Mouse (Mus musculus): ENCODE data around the gene Tep1. TPM values are rescaled to one million over a fixed set of nuclear protein-coding genes. Genes with fewer than 3 reads are reported as not detected.
A peak's percentile ranks its signal among the peaks of the same experiment; 100 is the strongest.
"Not testable (repeated sequence)": the region's sequence is repeated elsewhere in the genome, so short reads cannot be mapped to it uniquely, and the experiment has no call there.

Tep1 gene
- 10 to 100 TPM in 2 of 4 experiments, 1 to 10 TPM in 2; 8.0 to 12.1 (median 10.0) TPM for total RNA-seq (2022)

DNA sequence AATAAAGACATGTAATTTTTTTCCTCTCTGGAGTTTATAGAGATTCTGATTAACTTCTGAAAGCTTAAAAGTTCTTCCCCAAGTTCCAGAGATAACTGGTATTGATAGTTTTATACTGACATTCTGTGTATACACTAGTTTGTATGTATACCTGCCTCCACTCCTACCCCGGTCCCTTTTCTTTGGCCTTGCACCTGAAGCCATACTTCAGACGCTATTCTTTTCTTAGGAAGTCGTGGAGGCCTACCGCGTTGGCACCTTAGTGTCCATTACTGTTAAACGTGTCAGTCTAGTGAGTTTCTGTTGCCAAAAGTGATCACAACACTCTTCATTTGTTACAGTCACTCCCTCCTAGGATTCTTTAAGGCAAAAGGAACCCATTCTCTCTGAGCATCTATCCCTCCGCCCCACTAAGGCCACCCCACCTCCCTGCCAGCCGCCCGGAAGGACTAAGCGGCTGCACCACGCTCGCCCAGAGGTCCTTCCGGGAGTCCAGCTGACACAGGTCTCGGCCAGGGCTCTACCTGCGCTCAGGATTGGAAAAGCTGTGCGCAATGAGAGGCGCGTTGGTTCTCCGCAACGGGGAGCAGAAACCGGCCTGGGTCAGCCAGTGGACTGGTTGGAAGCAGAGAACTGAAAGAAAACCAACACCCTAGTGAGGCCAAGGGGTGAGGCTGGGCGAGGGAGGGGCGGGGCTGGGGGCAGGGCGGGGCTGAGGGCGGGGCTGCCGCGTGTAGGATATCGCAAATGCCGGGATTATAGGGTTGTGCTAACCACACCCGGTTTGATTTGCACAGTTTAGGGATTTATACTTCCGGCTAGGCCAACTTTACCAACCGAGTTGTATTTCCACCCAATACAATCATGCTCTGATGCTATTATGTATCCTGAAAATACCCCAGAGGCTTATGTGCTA is at the start of gene Tep1:
Gene Tep1, minus strand, starts transcription at position 672 of the 916 bp plus-strand sequence.
- DNase-seq (ENCODE audit: low spot score), result peak; percentile 74

DNA sequence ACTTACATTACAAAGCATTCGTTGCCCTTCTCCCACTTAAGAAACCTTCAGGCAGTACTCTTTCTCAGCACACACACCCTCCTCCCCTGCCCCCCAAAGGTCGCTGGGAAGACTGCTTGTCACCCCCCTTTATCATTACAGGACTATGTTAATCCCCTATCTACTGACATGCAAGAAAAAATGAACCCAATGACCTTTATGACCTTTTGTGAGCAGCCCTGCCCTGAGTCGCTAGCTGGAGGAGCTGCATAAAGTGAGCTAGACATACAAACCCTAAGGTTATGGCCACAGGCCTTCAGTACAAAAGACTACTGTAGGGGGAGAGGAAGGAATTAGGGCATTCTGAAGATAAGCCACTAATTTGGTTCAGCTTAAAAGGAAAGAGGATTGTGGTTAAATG is 41.0 kb upstream of the Tep1 start:
- no peak for DNase-seq (ENCODE audit: low spot score)

DNA sequence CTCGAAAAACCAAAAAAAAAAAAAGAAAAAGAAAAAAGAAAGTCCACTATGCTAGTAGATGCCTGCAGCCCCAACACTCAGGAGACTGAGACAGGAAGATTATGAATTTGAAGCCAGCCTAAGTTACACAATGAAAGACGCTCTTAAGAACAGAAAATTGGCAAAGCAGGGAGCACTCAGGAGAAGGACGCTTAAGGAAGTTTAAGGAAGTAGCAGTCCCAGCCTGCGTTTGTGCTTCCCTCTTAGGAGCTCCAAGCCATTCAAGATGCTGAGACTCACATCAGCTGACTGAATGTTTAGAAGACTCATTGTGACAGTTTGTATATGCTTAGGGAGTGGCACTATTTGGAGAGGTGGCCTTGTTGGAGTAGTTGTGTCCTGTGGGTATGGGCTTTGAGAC is 37.8 kb upstream of the Tep1 start:
- DNase-seq (ENCODE audit: low spot score), result no peak

DNA sequence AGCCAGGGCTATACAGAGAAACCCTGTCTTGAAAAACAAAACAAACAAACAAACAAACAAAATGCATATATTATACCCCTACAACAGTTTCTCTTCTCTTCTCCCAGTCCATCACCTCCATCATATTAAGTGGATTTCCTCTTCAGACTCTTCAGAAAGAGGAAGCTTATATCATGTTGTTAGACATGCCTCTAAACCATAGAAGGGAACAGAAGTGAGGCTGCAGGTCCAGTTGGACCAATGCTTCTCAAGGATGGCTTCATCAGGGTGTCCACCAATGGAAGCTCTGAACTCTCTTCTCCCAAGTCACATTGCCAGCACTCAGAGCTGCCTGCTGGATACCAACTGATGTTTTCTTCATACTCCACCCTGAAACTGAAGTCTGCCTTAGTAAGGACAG is 35.0 kb upstream of the Tep1 start:
- DNase-seq (ENCODE audit: low spot score), result not testable (repeated sequence)

DNA sequence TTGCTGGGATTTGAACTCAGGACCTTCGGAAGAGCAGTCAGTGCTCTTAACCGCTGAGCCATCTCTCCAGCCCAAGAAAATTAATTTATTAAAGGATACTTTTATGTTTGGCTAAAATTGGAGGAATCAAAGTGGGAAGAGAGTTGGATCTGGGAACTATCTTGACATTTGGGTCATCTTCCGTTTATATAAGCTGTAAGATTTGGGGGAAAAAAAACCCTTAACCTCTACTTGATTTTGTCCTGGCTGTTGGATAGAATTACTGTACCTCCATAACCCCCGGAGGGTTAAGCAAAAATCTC is 34.4 kb upstream of the Tep1 start:
- DNase-seq (ENCODE audit: low spot score), result no peak

DNA sequence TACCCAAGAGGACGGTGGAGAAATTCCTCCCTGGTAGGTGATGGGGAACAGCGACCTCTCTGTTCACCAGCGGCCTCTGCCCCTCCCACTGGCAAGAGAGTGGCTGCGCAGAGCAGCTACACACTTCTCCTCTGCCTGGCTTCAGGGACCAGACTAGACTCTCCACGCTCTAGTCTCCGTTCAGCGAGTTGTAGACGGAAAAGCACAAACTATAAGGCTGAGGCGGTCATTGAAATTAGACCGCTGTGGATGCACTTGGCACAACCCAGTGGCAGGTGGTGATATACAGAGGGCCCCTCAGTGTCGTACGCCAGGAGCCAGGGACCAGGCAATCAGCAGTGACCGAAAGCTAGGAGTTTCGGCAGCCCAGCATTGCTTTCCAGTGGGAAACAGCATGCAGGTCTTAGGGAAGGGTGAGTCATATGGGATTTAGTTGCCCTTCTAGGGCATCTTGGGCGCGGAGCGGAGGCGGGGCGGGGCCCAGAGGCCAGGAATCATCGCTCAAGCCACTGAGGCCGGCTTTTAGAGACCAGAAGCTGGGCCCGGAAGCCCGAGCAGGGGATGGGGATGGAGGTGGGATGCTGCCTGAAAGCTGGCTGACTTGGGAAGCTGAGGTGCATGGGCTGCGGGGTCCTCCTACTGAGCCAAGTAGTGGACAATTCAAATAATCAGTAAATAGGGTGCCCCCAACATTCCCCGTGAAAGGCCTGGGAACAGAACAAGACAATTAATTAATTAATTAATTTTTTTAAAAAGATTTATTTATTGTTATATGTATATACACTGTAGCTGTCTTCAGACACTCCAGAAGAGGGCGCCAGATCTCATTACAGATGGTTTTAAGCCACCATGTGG is 33.8 kb upstream of the Tep1 start:
- no peak for DNase-seq (ENCODE audit: low spot score)

DNA sequence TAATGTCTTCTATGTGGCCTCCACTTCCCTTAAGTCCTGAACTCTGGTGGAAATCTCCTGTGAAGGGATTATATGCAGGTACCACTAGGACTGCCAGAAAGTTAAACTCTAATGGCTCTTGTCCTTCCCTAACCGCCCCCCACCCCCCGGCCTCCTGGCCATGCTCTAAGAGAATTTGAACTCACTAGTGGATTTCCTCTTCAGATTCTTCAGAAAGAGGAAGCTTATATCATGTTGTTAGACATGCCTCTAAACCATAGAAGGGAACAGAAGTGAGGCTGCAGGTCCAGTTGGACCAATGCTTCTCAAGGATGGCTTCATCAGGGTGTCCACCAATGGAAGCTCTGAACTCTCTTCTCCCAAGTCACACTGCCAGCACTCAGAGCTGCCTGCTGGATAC is 27.6 kb upstream of the Tep1 start:
- not testable (repeated sequence) for DNase-seq (ENCODE audit: low spot score)

DNA sequence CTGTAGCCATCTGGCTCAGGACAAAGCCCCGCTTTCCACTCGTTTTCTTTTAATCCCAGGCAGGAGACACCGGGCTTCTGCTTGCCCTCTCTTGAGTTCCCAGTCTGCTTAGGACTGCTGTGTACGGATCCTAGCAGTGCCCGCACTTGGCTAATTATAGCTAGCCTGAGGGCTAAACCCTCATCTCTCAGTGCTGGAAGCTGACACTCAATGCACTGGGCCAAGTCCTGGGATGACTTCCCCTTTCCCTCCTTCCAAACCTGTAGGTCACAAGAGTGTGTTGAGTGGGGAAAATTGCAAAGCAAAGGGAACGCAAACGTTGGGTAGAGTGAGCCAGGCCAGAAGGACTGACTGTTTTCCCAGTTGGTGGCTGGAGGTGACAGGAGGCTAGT is 27.0 kb upstream of the Tep1 start, which contains the start of gene Klhl33:
Gene Klhl33, minus strand, starts transcription at position 134 of the 392 bp plus-strand sequence.
- DNase-seq (ENCODE audit: low spot score), result peak; percentile 35

DNA sequence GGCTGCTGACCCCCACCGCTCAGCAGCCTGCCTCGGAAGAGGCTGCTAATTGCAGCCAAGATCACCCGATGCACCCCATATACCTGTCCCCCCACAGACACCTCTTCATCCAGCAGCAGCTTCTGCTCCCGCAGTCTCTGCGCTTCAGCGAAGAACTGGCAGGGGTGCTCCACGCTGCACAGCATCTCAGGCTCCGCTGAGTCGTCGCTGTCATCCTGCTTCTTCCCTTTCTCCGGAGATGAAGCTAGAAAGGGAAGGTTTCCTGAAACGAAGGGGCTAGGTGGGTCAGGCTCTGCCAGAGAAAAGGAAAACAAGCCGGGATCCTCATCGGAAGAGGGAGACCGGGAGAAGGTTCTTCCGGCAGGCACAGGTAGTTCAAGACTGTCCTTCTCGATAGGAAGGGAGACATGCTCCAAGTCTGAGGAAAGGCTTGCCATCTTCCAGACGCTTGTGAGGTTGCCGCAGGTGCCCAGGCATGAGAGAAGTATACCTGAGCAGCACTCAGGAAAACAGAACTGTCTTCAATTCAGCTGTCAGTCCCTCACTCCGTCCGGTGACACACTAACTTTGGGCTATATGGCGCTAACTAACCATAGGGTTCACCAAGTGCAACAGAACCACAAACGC is 26.5 kb upstream of the Tep1 start:
- peak; percentile 11 for DNase-seq (ENCODE audit: low spot score)

DNA sequence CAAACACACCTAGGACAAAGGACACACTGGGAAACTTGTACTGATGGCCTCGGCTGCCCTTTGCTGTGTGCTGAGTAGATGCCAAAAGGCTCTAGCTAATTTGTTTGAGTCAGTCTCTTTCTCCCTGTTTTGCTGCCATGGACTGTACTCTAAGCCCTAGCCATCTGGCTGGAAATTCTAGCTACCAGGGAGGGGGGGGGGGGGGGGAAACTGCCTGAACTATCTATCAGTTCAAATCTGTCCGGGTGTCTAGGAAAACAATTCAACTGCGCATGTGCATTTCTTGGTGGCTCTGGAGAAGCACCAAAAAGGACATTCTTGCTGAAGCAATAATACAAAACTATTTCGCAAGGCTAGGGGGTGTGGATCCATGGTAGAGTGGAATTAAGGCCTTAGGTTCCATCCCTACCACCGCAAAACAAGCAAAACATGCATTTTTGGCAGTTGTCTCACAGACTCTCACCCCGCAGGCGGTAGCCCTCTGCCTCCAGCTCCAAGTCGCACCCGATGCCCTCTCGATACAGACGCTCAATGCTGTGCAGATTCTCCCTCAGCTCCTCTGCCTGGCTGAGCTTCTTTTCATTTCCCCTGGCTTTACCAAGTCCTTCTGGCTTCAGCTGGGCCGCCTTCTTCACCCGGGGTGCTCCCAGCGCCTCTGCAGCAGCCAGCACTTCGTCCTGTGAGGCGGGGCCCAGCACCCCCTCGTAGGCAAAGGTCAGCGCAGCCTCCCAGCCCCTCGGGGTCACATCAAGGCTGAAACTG is 25.8 kb upstream of the Tep1 start:
- DNase-seq (ENCODE audit: low spot score), result peak; percentile 86

DNA sequence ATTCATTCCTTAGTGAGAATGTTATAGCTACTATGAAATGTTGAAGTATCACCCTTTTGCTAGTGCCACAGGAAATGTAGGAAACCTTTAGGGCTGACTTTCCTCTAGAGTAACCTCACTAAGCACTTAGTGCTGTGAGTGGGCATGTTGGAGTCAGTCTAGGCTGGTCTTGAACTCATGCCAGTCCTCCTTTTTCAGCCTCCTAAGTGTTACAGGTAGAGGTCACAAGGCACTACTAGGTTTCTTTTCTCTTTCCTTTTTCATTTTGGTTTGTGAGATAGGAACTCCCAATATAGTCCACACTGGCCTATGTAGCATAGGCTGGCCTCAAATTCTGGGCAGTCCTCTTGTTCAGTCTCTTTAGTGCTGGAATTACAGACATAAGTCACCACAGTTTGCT is 25.0 kb upstream of the Tep1 start:
- DNase-seq (ENCODE audit: low spot score), result no peak

DNA sequence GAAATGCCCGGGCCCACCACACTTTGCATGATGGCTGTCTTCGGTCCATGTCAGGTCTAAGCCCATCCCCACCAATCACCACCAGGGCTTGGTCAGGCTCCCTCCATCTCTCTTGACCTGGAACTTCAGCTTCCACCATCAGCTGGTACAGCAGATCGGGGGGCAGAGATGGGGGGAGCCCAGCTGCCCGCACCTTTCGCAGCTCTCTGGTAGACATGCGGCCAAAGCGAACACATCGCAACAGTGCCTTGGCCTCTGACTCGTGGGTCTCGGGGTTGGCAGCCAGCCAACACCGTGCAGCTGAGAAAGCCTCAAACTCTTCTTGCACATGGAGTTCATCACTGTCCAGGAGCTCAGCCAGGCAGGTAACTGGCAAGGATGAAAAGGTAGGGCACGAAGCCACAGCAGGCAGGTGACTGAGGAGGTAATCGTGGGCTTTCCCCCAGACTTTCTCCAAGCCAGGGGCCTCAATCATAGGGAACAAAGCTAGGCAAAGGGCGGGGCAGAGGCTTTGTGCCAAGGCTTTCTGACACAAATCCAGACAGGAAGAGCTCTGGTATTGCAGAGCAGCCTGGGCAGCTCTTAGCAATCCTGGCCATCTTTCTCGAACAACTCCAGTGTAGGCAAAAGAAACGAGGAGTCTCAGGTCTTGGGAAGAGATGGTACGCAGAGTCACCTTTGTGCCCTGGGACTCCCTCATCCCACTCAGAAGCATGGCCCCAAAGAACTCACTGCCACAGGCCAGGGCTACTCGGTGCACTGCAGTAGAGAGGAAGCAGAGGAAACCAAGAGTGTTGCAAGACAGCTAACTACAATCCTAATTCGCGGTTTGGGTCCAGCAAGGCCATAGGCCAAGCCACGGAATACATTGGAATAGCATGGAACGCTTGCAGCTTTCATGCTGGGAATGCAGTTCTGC is 22.4 kb upstream of the Tep1 start:
- peak; percentile 29 for DNase-seq (ENCODE audit: low spot score)

DNA sequence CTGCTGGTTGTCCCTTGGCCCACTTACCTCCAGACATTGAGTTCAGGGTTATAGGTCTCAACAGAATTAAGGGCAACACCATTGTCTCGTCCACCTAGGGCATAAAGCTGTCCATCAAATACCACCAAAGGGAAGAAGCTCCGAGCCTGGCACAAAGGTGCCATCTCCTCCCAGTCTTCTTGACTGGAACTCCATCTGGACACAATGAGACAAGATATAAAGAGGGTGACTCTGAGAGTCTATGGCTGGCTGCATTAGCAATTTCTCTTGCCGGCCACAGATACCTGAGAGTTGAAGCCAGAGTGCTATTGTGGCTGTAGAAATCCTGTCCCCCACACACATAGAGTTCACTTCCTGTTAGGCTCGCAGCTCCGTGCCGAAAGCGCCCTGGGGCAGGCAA is 21.7 kb upstream of the Tep1 start:
- DNase-seq (ENCODE audit: low spot score), result no peak

DNA sequence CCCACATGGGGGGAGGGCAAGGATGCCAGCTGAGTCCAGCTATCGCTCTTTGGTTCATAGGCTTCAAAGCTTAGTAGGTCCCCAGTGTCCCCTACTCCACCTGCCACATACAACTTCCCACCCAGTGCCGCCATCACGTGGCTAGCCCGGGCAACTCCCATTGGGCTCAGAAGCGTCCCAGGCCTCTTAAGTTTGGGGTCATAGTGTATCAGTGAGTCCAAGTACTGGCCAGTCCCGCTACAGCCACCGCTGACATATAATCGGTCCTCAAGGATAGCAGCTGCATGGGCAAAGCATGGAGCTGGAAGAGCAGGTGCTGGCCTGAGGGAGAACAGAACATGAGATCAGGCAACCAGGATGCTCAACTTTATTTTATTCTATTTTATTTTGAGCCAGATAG is 21.3 kb upstream of the Tep1 start:
- no peak for DNase-seq (ENCODE audit: low spot score)

DNA sequence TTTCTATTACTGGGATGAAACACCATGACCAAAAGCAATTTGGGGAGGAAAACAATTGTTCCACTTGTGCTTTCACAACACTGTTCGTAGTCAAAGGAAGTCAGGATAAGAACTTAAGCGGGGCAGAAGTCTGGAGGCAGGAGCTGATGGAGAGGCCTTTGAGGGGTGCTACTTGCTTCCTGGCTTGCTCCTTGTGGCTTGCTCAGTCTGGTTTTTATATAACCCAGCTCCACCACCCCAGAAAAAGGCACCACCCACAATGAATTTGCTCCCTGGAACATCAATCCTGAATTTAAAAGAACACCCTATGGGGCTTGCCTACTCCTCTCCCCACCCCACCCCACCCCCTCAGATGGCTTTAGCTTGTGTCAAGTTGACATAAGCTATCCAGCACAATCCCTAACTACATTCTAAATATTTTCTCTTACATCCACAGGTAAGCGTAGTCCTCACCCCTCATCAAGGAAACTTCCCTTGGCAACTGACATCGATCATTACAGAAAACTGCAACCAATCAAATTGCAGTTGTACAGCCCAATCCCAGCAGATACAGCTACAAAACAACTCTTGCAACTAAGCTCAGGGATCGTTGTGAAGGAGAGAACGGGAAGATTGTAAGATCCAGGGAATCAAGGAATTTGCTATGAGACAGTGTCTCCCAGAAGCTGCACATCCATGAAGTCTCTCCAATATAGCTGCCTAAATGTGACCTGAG is 6.0 kb upstream of the Tep1 start:
- DNase-seq (ENCODE audit: low spot score), result no peak

DNA sequence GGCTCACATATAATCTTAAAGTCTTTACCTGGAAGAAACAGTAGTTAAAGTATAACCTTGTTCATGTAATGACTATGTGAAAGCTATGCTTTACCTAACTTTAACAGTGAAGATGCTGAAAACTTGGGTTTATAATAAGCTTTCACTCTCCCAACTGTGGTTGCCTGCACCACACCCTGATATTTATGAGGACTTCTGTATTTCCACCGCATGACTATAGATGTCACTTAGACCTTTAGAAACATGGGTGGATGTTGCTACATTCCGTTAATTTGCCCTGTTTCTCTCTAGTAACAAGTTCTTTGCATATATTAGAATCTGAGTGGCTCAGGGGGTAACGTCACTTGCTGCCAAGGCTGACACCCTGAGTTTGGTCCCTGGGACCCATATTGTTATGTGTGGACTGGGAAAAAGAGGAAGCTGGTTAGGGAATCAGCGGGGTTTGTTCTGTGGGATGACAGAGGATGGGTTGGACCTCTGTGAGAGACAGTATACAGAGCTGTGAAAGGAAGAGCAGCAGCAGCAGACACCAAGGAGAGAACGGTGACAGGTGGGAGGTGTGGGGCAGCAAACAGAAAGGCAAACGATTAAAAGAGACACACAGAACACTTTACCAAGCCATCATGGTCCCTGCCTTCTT is 5.4 kb upstream of the Tep1 start:
- DNase-seq (ENCODE audit: low spot score), result no peak

DNA sequence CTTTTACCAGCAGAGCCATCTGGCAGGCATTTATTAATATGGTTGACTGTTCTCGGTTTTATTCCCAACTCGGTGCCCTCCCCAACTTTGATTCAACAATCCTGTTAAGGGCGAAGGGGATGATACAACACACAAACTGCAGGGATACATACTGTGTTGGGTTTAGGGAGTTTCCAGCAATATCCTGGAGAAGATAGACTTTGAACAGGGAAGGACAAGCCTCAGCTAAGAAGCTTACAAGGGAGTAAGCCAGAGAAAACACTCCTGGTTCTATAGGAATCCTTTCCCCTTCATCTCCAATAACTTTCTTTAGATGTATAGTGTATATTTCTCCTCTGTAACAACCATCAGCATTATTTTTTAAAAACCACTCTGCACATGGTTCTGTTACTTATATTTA is 4.8 kb upstream of the Tep1 start:
- no peak for DNase-seq (ENCODE audit: low spot score)

DNA sequence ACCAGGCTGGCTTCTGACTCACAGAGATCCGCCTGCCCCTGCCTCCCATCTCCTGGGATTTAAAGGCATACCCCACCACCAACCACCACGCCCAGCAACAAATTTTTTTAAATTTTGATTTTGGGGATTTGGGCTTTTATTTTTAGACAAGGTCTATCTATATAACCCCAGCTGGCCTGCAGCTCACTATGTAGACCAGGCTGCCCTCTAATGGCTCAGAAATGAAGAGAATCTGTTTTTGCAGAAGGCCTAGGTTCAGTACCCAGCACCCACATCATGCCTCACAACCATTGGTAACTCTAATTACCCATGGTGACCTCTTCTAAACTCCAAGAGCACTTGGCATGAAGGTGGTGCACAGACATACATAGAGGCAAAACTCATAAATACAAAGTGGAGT is 924 bp upstream of the Tep1 start:
- DNase-seq (ENCODE audit: low spot score), result no peak

DNA sequence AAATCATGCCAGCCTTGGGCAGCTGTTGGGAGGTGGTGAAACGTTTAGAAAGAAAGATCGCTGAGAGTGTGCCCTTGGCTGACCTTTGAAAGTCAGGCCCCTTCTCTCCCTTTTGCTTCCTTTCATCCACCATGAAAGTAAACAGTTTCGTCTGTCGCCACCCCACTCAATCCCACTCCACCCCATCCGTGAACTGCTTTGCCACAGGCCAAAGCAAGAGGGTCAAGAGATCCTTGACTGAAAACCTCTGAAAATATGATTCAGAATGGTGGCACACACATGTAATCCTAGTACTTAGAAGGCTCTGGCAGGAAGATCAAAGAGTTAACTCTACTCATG is 414 bp upstream of the Tep1 start:
- no peak for DNase-seq (ENCODE audit: low spot score)
